Mouse (Mus musculus) hindbrain, embryonic 13.5 days (tissue): ENCODE measurements around the gene Itga1. TPM values are rescaled to one million over a fixed set of nuclear protein-coding genes. Genes with fewer than 3 reads are reported as not detected.

ENCODE experiments used
- ATAC-seq: fragments of 200-750 bp; cut with Nextera tagmentation; 2 replicates; pipeline ENCODE4 v1.8.0; 2017; ENCODE audit warnings: moderate TSS enrichment; ENCODE audit not compliant: low FRiP score
- H3K27ac ChIP-seq: fragments of 300-500 bp; sonication (generic); 2 replicates; pipeline ENCODE4 v1.5.1; 2015; ENCODE audit warnings: inconsistent platforms, mild to moderate bottlenecking, moderate library complexity
- H3K27me3 ChIP-seq: fragments of 300-500 bp; sonication (generic); 2 replicates; pipeline ENCODE4 v1.6.1; 2015; ENCODE audit warnings: mild to moderate bottlenecking, inconsistent platforms
- H3K36me3 ChIP-seq: fragments of 300-500 bp; sonication (generic); 2 replicates; pipeline ENCODE4 v1.6.1; 2015; ENCODE audit warnings: mild to moderate bottlenecking, inconsistent platforms
- H3K4me1 ChIP-seq: fragments of 300-500 bp; sonication (generic); replicated peaks from 2 replicates; pipeline ENCODE4 v1.6.1; 2015; ENCODE audit warnings: inconsistent platforms
- H3K4me2 ChIP-seq: fragments of 300-500 bp; sonication (generic); 2 replicates; pipeline ENCODE4 v1.6.1; 2015; ENCODE audit warnings: inconsistent platforms, mild to moderate bottlenecking, moderate library complexity
- H3K4me3 ChIP-seq: fragments of 300-500 bp; sonication (generic); 2 replicates; pipeline ENCODE4 v1.5.1; 2015; ENCODE audit warnings: mild to moderate bottlenecking, inconsistent platforms
- H3K9ac ChIP-seq: fragments of 300-500 bp; sonication (generic); 2 replicates; pipeline ENCODE4 v1.6.1; 2015; ENCODE audit warnings: mild to moderate bottlenecking, inconsistent platforms
- H3K9me3 ChIP-seq: fragments of 300-500 bp; sonication (generic); 2 replicates; pipeline ENCODE4 v1.6.1; 2016; ENCODE audit warnings: inconsistent platforms
- WGBS: fragments of 180-500 bp; shearing (Covaris S2); methylation state at CpG from one replicate; pipeline ENCODE4 v1.1.7; 2015; 5-methylcytosine and 5-hydroxymethylcytosine counted together
- polyA plus RNA-seq: library from polyadenylated mRNA; unstranded; fragments of >200 nt; fragmentation: Nextera tagmentation; extraction: Ambion mirVana; gene quantifications from 2 replicates; pipeline ENCODE4 v1.2.1, GENCODE M21; 2015

Gene Itga1
- polyA plus RNA-seq, result 6.6 and 7.1 TPM in 2 replicates

DNA sequence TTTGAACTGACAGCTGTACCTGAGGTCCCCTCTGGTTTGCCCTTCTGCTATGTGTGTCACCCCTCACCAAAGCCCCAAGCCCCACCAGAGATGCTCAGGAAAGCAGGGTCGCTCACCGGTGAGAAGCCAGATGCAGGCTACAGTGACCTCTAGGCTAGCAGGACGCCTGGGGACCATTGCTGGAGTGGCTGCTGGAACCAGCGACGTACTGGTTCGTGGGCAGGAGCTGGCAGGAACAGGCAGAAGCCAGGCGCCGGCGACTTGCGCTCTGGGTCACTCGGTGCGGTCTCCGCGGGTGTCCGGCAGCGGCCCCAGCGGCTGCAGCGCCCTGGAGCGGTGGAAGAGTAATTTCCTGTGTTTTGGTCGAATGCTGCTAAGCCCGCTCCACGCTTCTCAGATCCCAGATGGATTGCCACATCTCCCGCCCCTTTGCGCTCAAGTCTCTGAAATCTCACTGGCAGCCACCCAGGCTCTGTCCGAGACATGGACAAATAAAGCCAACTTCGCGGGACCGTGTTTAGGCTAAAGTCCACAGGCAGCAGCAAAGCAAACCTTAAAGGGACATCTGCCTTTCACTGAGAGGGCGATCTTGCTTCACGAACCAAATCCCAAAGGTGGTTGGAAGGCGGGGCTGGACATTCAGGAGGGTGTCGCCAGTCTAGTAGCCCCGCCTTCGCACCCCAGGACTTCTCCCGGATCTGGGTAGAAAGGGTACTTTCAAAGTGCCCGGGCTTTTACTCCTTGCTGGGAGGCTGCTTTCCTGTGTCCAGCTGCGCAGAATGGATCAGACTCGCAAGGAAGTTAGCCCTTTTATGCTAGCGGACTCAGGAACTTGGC lies at the start of gene Itga1, which contains the start of gene Gm49395:
Gene Itga1, minus strand, starts transcription at position 610 of the 837 bp plus-strand sequence.
Gene Gm49395, minus strand, starts transcription at position 567 of the 837 bp plus-strand sequence.
- under 1% methylated on average over 39 of the region's 39 CpGs for WGBS
- peak; percentile 74 for ATAC-seq
- Histone ChIP-seq H3K9me3 (no peaks in the 10 kb centered on the region), H3K36me3 (no peaks in the 10 kb centered on the region), H3K27ac (peak within 1 kb of the TSS; percentile 36), H3K27me3 (peaks cover 39% of the 10 kb centered on the region), H3K4me2 (peak within 1 kb of the TSS; percentile 93), H3K9ac (peak within 1 kb of the TSS; percentile 70), H3K4me3 (peak within 1 kb of the TSS; percentile 50), H3K4me1 (peaks cover 14% of the 10 kb centered on the region)

DNA sequence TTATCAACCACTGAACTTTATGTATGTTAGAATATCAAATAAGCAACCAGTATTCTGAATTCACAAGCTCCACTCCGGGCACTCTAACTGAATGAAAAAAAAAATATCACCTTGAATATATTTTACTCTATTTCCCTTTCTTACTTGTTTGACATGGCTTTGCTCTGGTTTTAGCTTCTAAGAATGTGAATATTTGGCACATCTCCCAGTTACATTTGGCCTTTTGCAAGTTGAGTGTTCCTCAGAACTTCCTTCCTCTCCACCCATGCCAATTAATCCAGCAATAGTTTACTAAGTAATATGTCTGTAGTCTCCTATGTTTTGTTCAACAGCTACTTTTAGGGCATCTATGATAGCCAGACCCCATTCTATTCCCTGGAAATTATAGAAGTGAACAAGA lies 48.8 kb upstream of the Itga1 start:
- H3K4me3 ChIP-seq, result no peak overlapping the region
- 82% methylated on average over 1 of the region's 1 CpGs for WGBS
- H3K4me2 ChIP-seq, result no peak overlapping the region

DNA sequence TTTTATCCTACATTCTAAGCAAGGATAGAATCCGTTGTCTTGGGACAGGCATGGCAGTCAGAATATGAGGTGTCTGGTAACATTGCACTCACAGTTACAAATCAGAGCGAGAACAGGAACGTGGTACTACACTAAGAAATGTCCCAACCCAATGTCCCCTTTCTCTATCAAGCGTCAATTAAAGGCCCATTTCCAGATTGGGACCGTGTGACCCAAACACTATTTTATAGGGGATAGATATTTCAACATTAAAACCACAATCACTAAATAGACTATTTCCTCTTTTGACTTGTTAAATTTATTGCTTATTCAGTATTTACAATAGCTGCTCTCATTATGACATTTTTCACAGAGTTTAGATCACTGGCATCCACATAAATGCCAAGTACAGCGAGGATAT lies 48.1 kb upstream of the Itga1 start:
- no peaks in the 10 kb centered on the region for H3K9me3 ChIP-seq
- no peaks in the 10 kb centered on the region for H3K27me3 ChIP-seq
- no peak overlapping the region for H3K9ac ChIP-seq
- H3K4me3 ChIP-seq, result no peak overlapping the region
- no peak overlapping the region for H3K4me2 ChIP-seq
- no peak overlapping the region for H3K27ac ChIP-seq
- WGBS, result 94% methylated on average over 6 of the region's 6 CpGs
- no peaks in the 10 kb centered on the region for H3K36me3 ChIP-seq
- no peaks in the 10 kb centered on the region for H3K4me1 ChIP-seq
- no peak for ATAC-seq

More for the DNA sequence above, 48.8 kb upstream of the Itga1 start:
- no peak for ATAC-seq
- Histone ChIP-seq H3K27ac (no peak overlapping the region), H3K9me3 (no peaks in the 10 kb centered on the region), H3K27me3 (no peaks in the 10 kb centered on the region), H3K36me3 (no peaks in the 10 kb centered on the region), H3K9ac (no peak overlapping the region), H3K4me1 (no peaks in the 10 kb centered on the region)

DNA sequence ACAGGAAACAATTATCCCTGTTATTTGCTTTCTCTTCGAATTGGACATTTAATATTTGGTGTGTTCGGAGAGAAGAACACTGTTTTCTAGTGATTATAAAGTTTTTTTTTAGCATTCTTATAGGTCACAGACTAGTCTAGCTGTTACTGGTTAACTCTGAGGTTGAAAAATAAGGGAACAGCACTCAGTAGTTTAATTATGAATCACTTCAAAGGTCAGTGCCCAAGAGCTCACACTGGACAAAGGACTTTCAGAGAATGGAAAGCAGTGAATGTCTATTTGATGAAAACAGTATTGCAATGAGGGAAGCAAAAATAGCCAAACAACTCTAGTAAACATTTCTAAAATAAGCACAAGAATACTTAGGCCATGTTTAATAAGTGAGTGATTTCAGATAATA lies 41.8 kb upstream of the Itga1 start:
- Histone ChIP-seq H3K4me1 (no peaks in the 10 kb centered on the region), H3K9ac (no peak overlapping the region), H3K9me3 (no peaks in the 10 kb centered on the region), H3K27me3 (no peaks in the 10 kb centered on the region), H3K4me3 (no peak overlapping the region), H3K27ac (no peak overlapping the region), H3K4me2 (no peak overlapping the region), H3K36me3 (no peaks in the 10 kb centered on the region)
- no peak for ATAC-seq
- WGBS, result 86% methylated on average over 2 of the region's 2 CpGs

DNA sequence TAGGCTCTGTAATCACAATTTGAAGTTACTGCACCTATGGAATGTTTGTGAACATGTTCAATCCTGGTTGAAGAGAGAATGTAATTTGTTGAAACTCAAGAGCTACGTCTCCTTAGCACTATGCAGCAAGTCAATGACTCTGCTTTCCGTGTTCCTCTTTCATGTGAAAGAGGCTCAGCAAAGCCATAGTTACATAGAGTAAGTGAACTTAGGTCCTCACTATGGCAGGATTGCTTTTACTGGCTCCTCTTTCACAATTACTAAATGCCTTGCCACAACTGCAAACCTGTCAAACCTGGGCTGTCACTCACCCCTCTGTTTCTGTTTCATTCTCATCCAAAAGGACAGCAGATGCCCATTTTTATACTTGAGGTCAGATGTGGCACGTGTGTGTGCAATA lies 40.3 kb upstream of the Itga1 start:
- no peaks in the 10 kb centered on the region for H3K9me3 ChIP-seq
- no peak overlapping the region for H3K9ac ChIP-seq
- H3K4me1 ChIP-seq, result no peaks in the 10 kb centered on the region
- ATAC-seq, result no peak
- H3K36me3 ChIP-seq, result no peaks in the 10 kb centered on the region
- H3K27me3 ChIP-seq, result no peaks in the 10 kb centered on the region
- H3K4me3 ChIP-seq, result no peak overlapping the region
- no peak overlapping the region for H3K27ac ChIP-seq
- WGBS, result 90% methylated on average over 3 of the region's 3 CpGs
- no peak overlapping the region for H3K4me2 ChIP-seq

DNA sequence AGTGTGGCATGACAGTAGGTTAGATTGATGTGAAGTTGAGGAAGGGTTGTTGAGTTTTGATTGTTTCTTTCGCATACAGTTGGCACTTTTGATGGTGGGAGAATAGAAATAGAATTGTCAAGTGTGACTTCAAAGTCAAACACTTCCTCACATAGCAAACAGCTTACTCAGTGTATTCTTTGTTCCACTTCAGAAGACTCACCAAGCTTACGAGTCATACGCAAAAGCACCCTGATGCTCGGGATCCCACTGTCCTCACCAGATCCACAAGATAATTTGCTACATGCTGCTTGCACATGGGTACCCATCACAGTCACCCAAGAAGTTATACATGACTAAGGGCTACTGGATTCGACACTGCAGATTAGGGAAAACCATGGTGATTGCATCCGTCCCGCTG lies 36.7 kb upstream of the Itga1 start:
- no peak overlapping the region for H3K27ac ChIP-seq
- no peak overlapping the region for H3K4me3 ChIP-seq
- H3K27me3 ChIP-seq, result no peaks in the 10 kb centered on the region
- H3K9ac ChIP-seq, result no peak overlapping the region
- no peaks in the 10 kb centered on the region for H3K9me3 ChIP-seq
- 91% methylated on average over 7 of the region's 7 CpGs for WGBS
- ATAC-seq, result no peak
- no peak overlapping the region for H3K4me2 ChIP-seq
- H3K36me3 ChIP-seq, result no peaks in the 10 kb centered on the region
- no peaks in the 10 kb centered on the region for H3K4me1 ChIP-seq

DNA sequence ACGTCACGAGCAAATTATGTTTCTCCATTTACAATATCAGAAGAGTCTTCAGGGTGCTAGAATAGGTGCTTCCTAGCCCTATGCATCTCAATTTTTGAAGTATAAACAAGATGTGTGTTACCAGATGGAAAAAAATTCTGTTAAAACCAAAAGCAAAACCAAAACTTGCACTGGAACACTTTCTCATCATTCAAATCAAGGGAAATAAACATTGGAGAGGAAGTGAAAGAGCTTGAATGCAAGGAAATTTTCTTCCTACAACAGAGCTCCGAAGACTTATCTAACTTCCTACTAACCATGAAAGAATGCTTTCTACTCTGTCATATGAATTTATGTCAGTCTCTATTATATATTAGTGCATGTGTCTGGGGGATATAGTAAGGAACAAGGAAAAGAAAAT lies 35.0 kb upstream of the Itga1 start:
- ATAC-seq, result no peak
- WGBS, result 92% methylated on average over 3 of the region's 3 CpGs
- no peak overlapping the region for H3K4me3 ChIP-seq
- H3K9me3 ChIP-seq, result no peaks in the 10 kb centered on the region
- no peaks in the 10 kb centered on the region for H3K27me3 ChIP-seq
- H3K4me2 ChIP-seq, result no peak overlapping the region
- H3K27ac ChIP-seq, result no peak overlapping the region
- H3K4me1 ChIP-seq, result no peaks in the 10 kb centered on the region
- H3K36me3 ChIP-seq, result no peaks in the 10 kb centered on the region
- no peak overlapping the region for H3K9ac ChIP-seq

DNA sequence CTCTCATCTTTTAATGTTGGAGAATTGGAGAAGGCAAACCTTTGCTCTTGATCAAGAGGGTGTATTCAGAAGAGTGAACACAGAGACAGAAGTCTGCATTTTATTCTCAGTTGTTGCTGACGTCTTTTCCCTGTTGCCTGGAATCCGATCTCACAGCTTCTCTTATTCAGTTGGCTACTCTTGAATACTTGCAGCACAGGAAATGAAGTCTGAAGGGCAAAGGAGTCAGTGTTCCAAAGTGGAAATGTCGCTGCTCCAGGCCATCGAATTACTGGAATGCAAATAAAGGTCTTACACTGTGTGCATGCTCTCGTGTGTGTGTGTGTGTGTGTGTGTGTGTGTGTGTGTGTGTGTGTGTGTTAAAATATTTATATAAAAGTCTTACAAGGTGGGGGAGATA lies 30.7 kb upstream of the Itga1 start:
- H3K4me1 ChIP-seq, result no peaks in the 10 kb centered on the region
- no peak for ATAC-seq
- no peaks in the 10 kb centered on the region for H3K27me3 ChIP-seq
- no peak overlapping the region for H3K9ac ChIP-seq
- no peak overlapping the region for H3K4me2 ChIP-seq
- 38% methylated on average over 5 of the region's 5 CpGs for WGBS
- no peaks in the 10 kb centered on the region for H3K9me3 ChIP-seq
- H3K4me3 ChIP-seq, result no peak overlapping the region
- no peak overlapping the region for H3K27ac ChIP-seq
- H3K36me3 ChIP-seq, result no peaks in the 10 kb centered on the region

DNA sequence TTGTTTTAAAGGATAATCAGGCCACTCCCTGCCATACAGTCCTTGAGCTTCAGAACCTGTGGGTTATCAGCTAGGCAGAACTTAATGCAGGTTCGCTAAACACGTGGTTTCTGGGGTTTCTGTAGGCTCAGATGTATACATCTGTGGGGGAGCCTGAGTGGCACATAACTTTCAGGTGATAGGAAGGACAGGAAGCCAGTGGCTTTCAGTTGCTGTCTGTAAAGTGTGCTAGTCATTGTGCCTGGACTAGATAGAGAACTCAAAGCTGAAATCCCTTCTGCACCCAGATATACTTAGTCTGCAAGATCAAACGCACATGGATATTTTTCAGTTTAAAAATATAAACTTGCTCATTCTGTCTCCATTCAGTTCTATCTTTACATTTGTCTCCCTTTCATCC lies 29.6 kb upstream of the Itga1 start:
- H3K4me2 ChIP-seq, result no peak overlapping the region
- no peak overlapping the region for H3K27ac ChIP-seq
- H3K4me1 ChIP-seq, result no peaks in the 10 kb centered on the region
- ATAC-seq, result no peak
- H3K27me3 ChIP-seq, result no peaks in the 10 kb centered on the region
- H3K4me3 ChIP-seq, result no peak overlapping the region
- H3K9ac ChIP-seq, result no peak overlapping the region
- 86% methylated on average over 3 of the region's 3 CpGs for WGBS
- no peaks in the 10 kb centered on the region for H3K9me3 ChIP-seq
- H3K36me3 ChIP-seq, result no peaks in the 10 kb centered on the region

DNA sequence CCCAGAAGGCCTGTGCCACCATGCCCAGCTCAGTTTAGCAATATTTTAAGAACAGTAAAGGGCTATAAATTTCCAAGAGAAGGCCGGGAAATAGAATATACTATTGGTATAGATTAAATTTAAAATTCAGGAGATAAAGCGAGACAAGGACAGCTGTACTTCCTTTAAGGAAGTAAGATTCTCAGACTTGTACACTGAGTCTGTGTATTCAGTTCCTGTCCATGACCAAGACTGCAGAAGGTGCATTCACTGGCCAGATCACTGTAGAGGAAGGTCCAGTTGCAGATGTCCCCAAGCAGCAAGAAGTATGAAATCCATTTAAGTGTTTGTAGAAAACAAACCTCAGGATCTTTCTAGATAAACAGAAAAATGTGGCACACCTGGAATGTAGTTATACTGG lies 28.3 kb upstream of the Itga1 start:
- Histone ChIP-seq H3K4me2 (no peak overlapping the region), H3K9me3 (no peaks in the 10 kb centered on the region), H3K36me3 (no peaks in the 10 kb centered on the region), H3K27ac (no peak overlapping the region), H3K4me3 (no peak overlapping the region), H3K9ac (no peak overlapping the region), H3K27me3 (no peaks in the 10 kb centered on the region), H3K4me1 (no peaks in the 10 kb centered on the region)
- no peak for ATAC-seq
- 87% methylated on average over 2 of the region's 2 CpGs for WGBS

DNA sequence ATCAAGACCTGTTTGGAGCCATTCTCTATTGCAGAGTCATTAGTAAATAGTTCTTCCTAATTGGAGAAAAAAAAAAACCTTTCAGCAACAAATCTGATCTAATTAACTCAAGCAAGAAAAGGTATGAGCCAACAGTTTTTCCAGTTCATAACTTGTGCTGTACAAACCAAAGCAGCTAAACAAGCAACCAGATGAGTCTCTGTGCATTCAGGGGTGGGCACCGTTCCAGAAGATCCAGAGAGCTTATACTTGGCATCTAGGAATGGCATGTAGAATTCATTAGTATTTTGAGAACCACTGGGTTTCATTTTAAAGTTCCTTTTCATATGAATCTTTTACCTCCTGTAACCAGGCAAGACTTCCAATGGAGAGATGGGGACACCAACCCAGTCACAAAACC lies 26.1 kb upstream of the Itga1 start:
- ATAC-seq, result no peak
- Histone ChIP-seq H3K9ac (no peak overlapping the region), H3K27me3 (no peaks in the 10 kb centered on the region), H3K4me1 (no peaks in the 10 kb centered on the region), H3K27ac (no peak overlapping the region), H3K36me3 (no peaks in the 10 kb centered on the region), H3K9me3 (no peaks in the 10 kb centered on the region), H3K4me2 (no peak overlapping the region), H3K4me3 (no peak overlapping the region)
- 89% methylated on average over 1 of the region's 1 CpGs for WGBS

DNA sequence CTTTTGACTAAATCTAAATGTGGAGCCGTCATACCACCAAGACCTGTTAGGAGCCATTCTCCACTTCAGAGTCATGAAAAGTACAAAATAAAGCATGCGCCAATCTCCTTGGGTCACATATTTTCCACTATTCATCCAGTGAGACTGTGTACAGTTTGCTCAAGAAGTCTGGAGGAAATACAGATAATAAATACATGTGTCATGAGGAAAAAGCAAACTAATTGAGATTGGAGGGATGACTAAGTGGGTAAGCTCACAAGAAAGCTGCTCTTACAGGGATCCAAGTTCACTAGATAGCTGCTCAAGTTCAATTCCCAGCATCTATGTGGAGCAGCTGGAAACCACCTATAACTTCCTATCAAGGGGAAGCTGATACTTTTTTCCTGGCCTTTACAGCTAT lies 24.8 kb upstream of the Itga1 start:
- Histone ChIP-seq H3K27me3 (no peaks in the 10 kb centered on the region), H3K4me3 (no peak overlapping the region), H3K36me3 (no peaks in the 10 kb centered on the region), H3K27ac (no peak overlapping the region), H3K4me1 (no peaks in the 10 kb centered on the region), H3K9ac (no peak overlapping the region), H3K9me3 (no peaks in the 10 kb centered on the region), H3K4me2 (no peak overlapping the region)
- 95% methylated on average over 2 of the region's 2 CpGs for WGBS
- ATAC-seq, result no peak

DNA sequence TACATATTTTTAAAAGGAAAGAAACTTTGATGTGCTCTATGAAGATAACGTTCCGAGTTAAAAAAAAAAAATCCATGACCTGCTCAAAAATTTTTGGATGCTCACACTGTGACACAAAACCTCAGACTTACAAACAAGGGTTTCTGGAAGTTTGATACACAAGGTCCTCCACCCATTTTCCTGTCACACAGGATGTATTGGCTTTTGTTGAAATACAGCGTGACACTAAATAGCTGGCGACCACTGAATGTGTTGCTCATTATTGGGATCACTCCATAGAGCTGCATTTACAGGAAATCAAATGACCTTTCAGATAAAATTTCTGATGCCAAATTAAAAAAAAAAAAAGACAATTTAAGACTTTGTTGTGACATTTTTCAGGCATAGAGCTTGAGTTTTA lies 23.4 kb upstream of the Itga1 start:
- no peak overlapping the region for H3K27ac ChIP-seq
- ATAC-seq, result no peak
- H3K4me3 ChIP-seq, result no peak overlapping the region
- H3K36me3 ChIP-seq, result no peaks in the 10 kb centered on the region
- H3K9me3 ChIP-seq, result no peaks in the 10 kb centered on the region
- H3K27me3 ChIP-seq, result no peaks in the 10 kb centered on the region
- 92% methylated on average over 4 of the region's 4 CpGs for WGBS
- no peaks in the 10 kb centered on the region for H3K4me1 ChIP-seq
- H3K4me2 ChIP-seq, result no peak overlapping the region
- no peak overlapping the region for H3K9ac ChIP-seq
